ENCODE assay signal across 18 mouse cellular contexts in the genomic region with DNA sequence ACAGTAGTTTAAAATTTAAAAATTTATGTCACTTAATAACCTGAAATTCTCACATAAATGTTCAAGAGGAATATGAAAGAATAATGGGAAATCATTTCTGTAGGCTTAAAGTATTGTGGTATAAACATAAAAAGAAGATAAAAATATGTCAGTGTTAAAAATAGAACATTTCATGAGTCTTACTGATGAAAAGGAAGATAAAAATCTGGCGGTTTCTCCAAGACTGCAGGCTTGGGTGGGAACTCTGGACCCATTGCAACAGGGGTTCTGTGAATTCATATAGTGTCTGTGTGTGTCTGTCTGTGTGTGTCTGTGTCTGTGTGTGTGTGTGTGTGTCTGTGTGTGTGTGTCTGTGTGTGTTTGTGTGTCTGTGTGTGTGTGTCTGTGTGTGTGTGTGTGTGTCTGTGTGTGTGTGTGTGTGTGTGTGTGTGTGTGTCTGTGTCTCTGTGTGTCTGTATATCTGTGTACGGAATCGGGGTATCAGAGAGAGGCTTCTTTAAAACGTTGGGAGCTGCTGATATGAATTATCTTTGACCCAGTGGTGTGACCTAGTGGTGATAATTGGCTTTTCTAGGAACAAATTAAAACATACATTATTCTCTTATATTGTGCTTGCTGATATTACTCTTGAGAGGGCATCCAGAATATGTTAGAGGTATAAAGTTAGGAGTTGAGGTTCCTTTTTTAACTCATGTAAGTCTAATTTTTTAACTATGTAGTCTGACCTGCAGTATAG.
"Had no signal": no experiment of that assay in that cellular context is flagged by ENCODE, and none has a peak within 500 bp of the region (broad histone marks: within the 10 kb centered on the region; RNA-seq: fewer than 3 reads in every experiment).

No protein-coding gene starts in this region.

- H3K9me3 ChIP-seq: limb, embryonic 12.5 days; lung, embryonic 15.5 days; midbrain, embryonic 10.5 days; neural tube, embryonic 13.5 days had no signal

- H3K4me2 ChIP-seq: limb, embryonic 12.5 days; lung, embryonic 15.5 days; neural tube, embryonic 13.5 days had no signal

- H3K4me3 ChIP-seq: limb, embryonic 12.5 days; lung, embryonic 15.5 days; midbrain, embryonic 10.5 days; neural tube, embryonic 13.5 days had no signal

- DNase-seq: kidney, adult 9 months; kidney, postnatal 36 days; layer of hippocampus, adult 9-11 months; layer of hippocampus, postnatal 36 days; lung, postnatal 14 days; retina, postnatal 1 day; right cerebral cortex, postnatal 14 days; thymus, postnatal 4 days had no signal

- H3K27me3 ChIP-seq: limb, embryonic 12.5 days; lung, embryonic 15.5 days; neural tube, embryonic 13.5 days had no signal

- ATAC-seq: inflammation-experienced regulatory T-cells, adult 6 months; intestine, postnatal 0 days; midbrain, embryonic 16.5 days had no signal

- H3K27ac ChIP-seq: kidney, postnatal 0 days; limb, embryonic 12.5 days; lung, embryonic 15.5 days; macrophage; midbrain, embryonic 10.5 days; neural tube, embryonic 13.5 days; stomach, postnatal 0 days had no signal

- H3K9ac ChIP-seq: limb, embryonic 12.5 days; lung, embryonic 15.5 days; neural tube, embryonic 13.5 days had no signal

- H3K36me3 ChIP-seq: limb, embryonic 12.5 days; lung, embryonic 15.5 days; midbrain, embryonic 10.5 days; neural tube, embryonic 13.5 days had no signal

- H3K4me1 ChIP-seq: limb, embryonic 12.5 days; lung, embryonic 15.5 days; midbrain, embryonic 10.5 days; neural tube, embryonic 13.5 days had no signal
